Mouse (Mus musculus) limb, embryonic 14.5 days (tissue): ENCODE results near the gene Jam3. TPM values are rescaled to one million over a fixed set of nuclear protein-coding genes. Genes with fewer than 3 reads are reported as not detected.

Experiments used
- ATAC-seq: fragments of 200-750 bp; cut with Nextera tagmentation; 2 replicates; pipeline ENCODE4 v1.8.0; 2017; ENCODE audit warnings: low read depth, moderate number of reproducible peaks, moderate TSS enrichment; ENCODE audit not compliant: low FRiP score
- DNase-seq: peaks from one replicate; pipeline ENCODE4 v3.0.0-alpha.2; 2015; ENCODE audit warnings: low spot score
- H3K27ac ChIP-seq: fragments of 300-500 bp; sonication (generic); replicated peaks from 2 replicates; pipeline ENCODE4 v1.5.1; 2014; ENCODE audit warnings: low read depth, mild to moderate bottlenecking, low read length, moderate library complexity, mixed read lengths
- H3K27me3 ChIP-seq: fragments of 300-500 bp; sonication (generic); 2 replicates; pipeline ENCODE4 v1.6.1; 2014; ENCODE audit warnings: low read length, mixed read lengths; ENCODE audit not compliant: control insufficient read depth, insufficient read depth
- H3K36me3 ChIP-seq: fragments of 300-500 bp; sonication (generic); 2 replicates; pipeline ENCODE4 v1.6.1; 2014; ENCODE audit warnings: mild to moderate bottlenecking, low read length, moderate library complexity, mixed read lengths; ENCODE audit not compliant: control insufficient read depth, insufficient read depth
- H3K4me1 ChIP-seq: fragments of 300-500 bp; sonication (generic); 2 replicates; pipeline ENCODE4 v1.6.1; 2014; ENCODE audit warnings: antibody characterized with exemption, low read length, mixed read lengths; ENCODE audit not compliant: control insufficient read depth, insufficient read depth
- H3K4me2 ChIP-seq: fragments of 300-500 bp; sonication (generic); replicated peaks from 2 replicates; pipeline ENCODE4 v1.6.1; 2014; ENCODE audit warnings: low read depth, mild to moderate bottlenecking, low read length, moderate library complexity; ENCODE audit not compliant: severe bottlenecking
- H3K4me3 ChIP-seq: fragments of 300-500 bp; sonication (generic); replicated peaks from 2 replicates; pipeline ENCODE4 v1.5.1; 2014; ENCODE audit warnings: low read length
- H3K9ac ChIP-seq: fragments of 300-500 bp; sonication (generic); 2 replicates; pipeline ENCODE4 v1.6.1; 2014; ENCODE audit warnings: mild to moderate bottlenecking, low read depth, low read length, moderate library complexity; ENCODE audit not compliant: severe bottlenecking
- H3K9me3 ChIP-seq: fragments of 300-500 bp; sonication (generic); 2 replicates; pipeline ENCODE4 v1.6.1; 2016; ENCODE audit warnings: low read length; ENCODE audit not compliant: control insufficient read depth
- POLR2A ChIP-seq: fragments of 200-500 bp; IDR thresholded peaks from 2 replicates; pipeline ENCODE4 v1.8.0; 2012; ENCODE audit warnings: inconsistent platforms, mild to moderate bottlenecking, moderate library complexity, borderline replicate concordance; ENCODE audit not compliant: insufficient read depth, insufficient read length; ENCODE audit errors: extremely low read depth
- WGBS: fragments of 180-500 bp; shearing (Covaris S2); extraction: QIAGEN DNeasy Blood & Tissue Kit; methylation state at CpG from one replicate; pipeline ENCODE4 v1.1.7; 2014; 5-methylcytosine and 5-hydroxymethylcytosine counted together
- polyA plus RNA-seq, 2 experiments: library from polyadenylated mRNA; depleted of rRNA in 1 of 2; stranded (reverse) in 1 of 2; unstranded in 1 of 2; fragments of >200 nt; fragmentation: Nextera tagmentation in 1 of 2; extraction: Ambion mirVana in 1 of 2; gene quantifications; 2 replicates each; pipeline versions ENCODE4 v1.2.1 to v1.2.3; 2012 to 2014

The Jam3 gene
- polyA plus RNA-seq, 2 experiments: 100 to 110 TPM

DNA sequence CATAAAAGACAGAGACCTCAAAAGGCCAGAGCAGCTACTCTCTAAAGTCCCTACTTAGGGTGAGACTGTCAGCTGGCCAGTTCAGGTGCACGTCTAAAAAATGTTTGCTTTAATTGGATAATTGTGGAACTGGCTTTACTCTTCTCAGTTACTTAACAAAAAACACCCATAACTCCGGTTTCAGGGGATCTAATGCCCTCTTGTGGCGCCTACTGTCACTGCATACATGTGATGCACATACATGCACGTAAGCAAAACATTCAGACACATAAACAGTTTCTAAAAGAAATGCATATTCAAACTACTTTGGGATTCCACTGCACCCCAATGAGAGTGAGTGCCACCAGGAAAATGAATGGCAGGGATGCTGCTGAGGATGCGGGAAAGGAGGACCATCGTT lies 28.7 kb downstream of the Jam3 start:
- ATAC-seq (no peak), DNase-seq (no peak)
- Histone ChIP-seq H3K9ac (no peak overlapping the region), H3K4me2 (no peak overlapping the region), H3K27me3 (no peaks in the 10 kb centered on the region), H3K9me3 (no peaks in the 10 kb centered on the region), H3K4me3 (no peak overlapping the region), H3K4me1 (no peaks in the 10 kb centered on the region), H3K36me3 (no peaks in the 10 kb centered on the region), H3K27ac (no peak overlapping the region)
- WGBS: 80% methylated on average over 6 of the region's 6 CpGs
- TF ChIP-seq POLR2A: no peak

DNA sequence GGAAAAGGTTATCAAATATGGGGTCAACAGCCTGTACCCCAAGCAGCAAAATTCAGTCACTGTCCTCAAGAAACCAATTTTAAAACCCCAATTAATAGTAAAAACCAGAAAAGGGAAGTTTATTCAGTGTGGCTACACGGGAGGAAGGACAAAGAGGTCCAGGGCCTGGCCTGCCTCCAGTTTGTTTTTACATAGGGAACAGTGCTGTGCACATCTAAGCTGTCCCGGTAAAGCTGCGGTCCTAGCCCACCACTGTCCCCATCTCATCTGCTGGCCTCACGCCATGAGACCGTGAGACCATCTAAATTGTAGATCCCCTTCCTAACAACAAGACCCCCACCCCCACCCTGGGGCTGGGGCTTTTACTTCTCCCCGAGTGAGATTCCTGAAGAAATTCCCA lies 29.8 kb downstream of the Jam3 start:
- no peak overlapping the region for H3K27ac ChIP-seq
- ATAC-seq (no peak), DNase-seq (no peak)
- H3K27me3 ChIP-seq: no peaks in the 10 kb centered on the region
- no peak for TF ChIP-seq POLR2A
- H3K4me1 ChIP-seq: no peaks in the 10 kb centered on the region
- H3K4me3 ChIP-seq: no peak overlapping the region
- WGBS: 59% methylated on average over 6 of the region's 6 CpGs
- no peaks in the 10 kb centered on the region for H3K36me3 ChIP-seq
- H3K9me3 ChIP-seq: no peaks in the 10 kb centered on the region
- H3K9ac ChIP-seq: no peak overlapping the region
- H3K4me2 ChIP-seq: no peak overlapping the region

DNA sequence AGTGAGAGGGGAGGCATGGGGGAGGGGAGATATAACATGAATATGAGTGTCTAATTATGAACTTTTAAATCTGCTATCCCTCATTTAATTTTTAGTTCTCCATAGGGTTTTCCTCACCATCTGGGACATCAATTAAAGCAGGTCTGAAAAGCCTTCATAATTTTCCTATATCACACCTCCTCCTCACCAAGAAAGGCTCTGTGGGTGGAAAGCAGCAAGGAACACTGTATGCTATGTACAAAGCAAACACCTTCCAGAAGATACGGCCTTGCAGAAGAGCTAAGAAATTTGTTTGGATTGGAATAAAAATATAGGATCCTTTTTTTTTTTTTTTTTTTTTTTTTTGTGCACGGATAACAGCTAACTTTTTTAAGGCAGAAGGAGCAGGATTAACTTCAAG lies 31.3 kb downstream of the Jam3 start:
- Histone ChIP-seq H3K27me3 (no peaks in the 10 kb centered on the region), H3K4me1 (no peaks in the 10 kb centered on the region), H3K4me2 (no peak overlapping the region), H3K27ac (no peak overlapping the region), H3K9ac (no peak overlapping the region), H3K4me3 (no peak overlapping the region), H3K9me3 (no peaks in the 10 kb centered on the region), H3K36me3 (no peaks in the 10 kb centered on the region)
- TF ChIP-seq POLR2A: no peak
- ATAC-seq (no peak), DNase-seq (no peak)
- WGBS: 82% methylated on average over 2 of the region's 2 CpGs

DNA sequence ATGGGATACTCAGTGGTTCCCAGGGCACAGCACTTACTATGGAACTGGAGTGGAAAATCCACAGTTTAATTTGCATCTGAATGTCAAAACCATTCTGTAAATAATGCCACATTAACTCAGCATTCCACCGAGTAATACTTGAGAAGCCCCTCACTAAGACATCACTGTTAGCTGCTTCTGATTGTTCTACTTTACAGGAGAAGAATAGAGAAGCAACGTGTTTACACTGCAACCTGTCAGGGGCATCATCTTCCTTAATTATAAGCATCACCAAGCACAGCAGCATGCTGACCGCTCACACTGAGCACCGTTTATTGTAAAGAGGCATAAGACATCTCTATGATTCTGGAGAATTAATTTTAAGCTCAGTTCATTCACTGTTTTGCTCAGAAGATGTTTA lies 32.3 kb downstream of the Jam3 start:
- ATAC-seq: no peak
- WGBS: 89% methylated on average over 4 of the region's 4 CpGs
- Histone ChIP-seq H3K4me1 (no peaks in the 10 kb centered on the region), H3K9ac (no peak overlapping the region), H3K27ac (no peak overlapping the region), H3K36me3 (no peaks in the 10 kb centered on the region), H3K4me3 (no peak overlapping the region), H3K9me3 (no peaks in the 10 kb centered on the region), H3K4me2 (no peak overlapping the region), H3K27me3 (no peaks in the 10 kb centered on the region)
- TF ChIP-seq POLR2A: no peak
- DNase-seq: no peak

DNA sequence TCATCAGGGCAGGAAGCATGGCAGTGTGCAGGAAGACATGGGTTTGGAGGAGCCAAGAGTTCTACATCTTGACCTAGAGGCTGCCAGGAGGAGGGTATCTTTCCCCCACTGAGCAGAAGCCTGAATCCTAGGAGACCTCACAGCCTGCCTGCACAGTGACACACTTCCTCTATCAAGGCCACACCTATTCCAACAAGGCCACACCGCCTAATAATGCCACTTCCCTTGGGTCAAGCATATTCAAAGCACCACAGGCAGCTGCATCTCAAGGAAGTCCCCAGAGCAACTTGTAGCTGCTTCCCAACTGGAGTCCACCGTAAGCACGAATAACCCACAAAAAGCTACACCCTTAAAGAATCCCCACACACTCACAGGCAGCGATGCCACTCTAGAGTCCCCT lies 33.1 kb downstream of the Jam3 start:
- H3K27ac ChIP-seq: no peak overlapping the region
- no peak overlapping the region for H3K4me3 ChIP-seq
- no peak for TF ChIP-seq POLR2A
- H3K4me1 ChIP-seq: no peaks in the 10 kb centered on the region
- no peaks in the 10 kb centered on the region for H3K9me3 ChIP-seq
- WGBS: 88% methylated on average over 4 of the region's 4 CpGs
- no peak overlapping the region for H3K9ac ChIP-seq
- H3K27me3 ChIP-seq: no peaks in the 10 kb centered on the region
- ATAC-seq: no peak
- H3K4me2 ChIP-seq: no peak overlapping the region
- no peaks in the 10 kb centered on the region for H3K36me3 ChIP-seq
- no peak for DNase-seq

DNA sequence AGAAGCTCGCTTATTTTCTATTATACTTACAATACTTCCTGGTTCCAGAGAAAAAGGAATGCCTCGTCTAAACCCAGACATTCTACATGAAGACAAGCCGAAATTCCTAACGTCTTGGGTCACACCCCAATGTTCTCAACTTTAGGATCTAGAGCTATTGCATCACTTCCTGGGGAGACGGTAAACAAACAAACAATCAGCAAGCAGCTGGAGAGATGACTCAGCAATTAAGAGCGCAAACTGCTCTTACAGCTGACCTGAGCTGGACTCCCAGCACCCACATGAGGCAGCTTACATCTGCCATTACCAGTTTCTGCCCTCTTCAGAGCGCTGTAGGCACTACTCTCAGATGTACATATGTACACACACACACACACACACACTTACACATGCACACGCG lies 34.0 kb downstream of the Jam3 start:
- TF ChIP-seq POLR2A: no peak
- DNase-seq: no peak
- Histone ChIP-seq H3K4me1 (no peaks in the 10 kb centered on the region), H3K36me3 (no peaks in the 10 kb centered on the region), H3K27me3 (no peaks in the 10 kb centered on the region), H3K4me2 (no peak overlapping the region), H3K27ac (no peak overlapping the region), H3K4me3 (no peak overlapping the region), H3K9ac (no peak overlapping the region), H3K9me3 (no peaks in the 10 kb centered on the region)
- WGBS: 81% methylated on average over 9 of the region's 9 CpGs
- no peak for ATAC-seq
